Mouse (Mus musculus): ENCODE data around the gene Mag. TPM values are rescaled to one million over a fixed set of nuclear protein-coding genes. Genes with fewer than 3 reads are reported as not detected.
A peak's percentile ranks its signal among the peaks of the same experiment; 100 is the strongest.
"Not testable (repeated sequence)": the region's sequence is repeated elsewhere in the genome, so short reads cannot be mapped to it uniquely, and the experiment has no call there.

Gene Mag
- polyA plus RNA-seq, 1 experiment from 2014 or later: 0.14 TPM

GRCm38 (mm10) chr7:30935422-30936099 lies 20.9 kb upstream of the Mag start:
- H3K27ac ChIP-seq; H3K9me3 ChIP-seq (replicated peaks); H3K27me3 ChIP-seq; H3K4me1 ChIP-seq (replicated peaks); ATAC-seq (replicated peaks; ENCODE audit: insufficient number of reproducible peaks, insufficient read depth, low FRiP score, low read depth); H3K4me2 ChIP-seq; H3K9ac ChIP-seq; H3K4me3 ChIP-seq; H3K36me3 ChIP-seq: not testable (repeated sequence)
- 67% methylated on average over 6 of the region's 6 CpGs for WGBS

- not testable (repeated sequence) for ATAC-seq (replicated peaks; ENCODE audit: insufficient number of reproducible peaks, insufficient read depth, low FRiP score, low read depth); H3K27ac ChIP-seq
- 72% methylated on average over 2 of the region's 2 CpGs for WGBS
These were observed 9.9 kb upstream of the Mag start, which contains the start of gene Hamp2 for GRCm38 (mm10) chr7:30924581-30924980. Gene Hamp2, minus strand, starts transcription at chr7:30924681.

GRCm38 (mm10) chr7:30924071-30924470 lies 9.4 kb upstream of the Mag start:
- ATAC-seq (replicated peaks; ENCODE audit: insufficient number of reproducible peaks, insufficient read depth, low FRiP score, low read depth): no peak

More at GRCm38 (mm10) chr7:30924581-30924980, 9.9 kb upstream of the Mag start, which contains the start of gene Hamp2:
- H3K36me3 ChIP-seq; H3K9me3 ChIP-seq (replicated peaks); H3K4me3 ChIP-seq; H3K4me1 ChIP-seq (replicated peaks); H3K9ac ChIP-seq; H3K27me3 ChIP-seq; H3K4me2 ChIP-seq: not testable (repeated sequence)

GRCm38 (mm10) chr7:30922490-30922889 lies 7.8 kb upstream of the Mag start:
- 31% methylated on average over 3 of the region's 3 CpGs for WGBS

More at GRCm38 (mm10) chr7:30924071-30924470, 9.4 kb upstream of the Mag start:
- H3K9ac ChIP-seq: no peak overlapping the region
- no peaks in the 10 kb centered on the region for H3K36me3 ChIP-seq
- H3K4me1 ChIP-seq (replicated peaks): no peaks in the 10 kb centered on the region
- H3K4me2 ChIP-seq: no peak overlapping the region
- H3K9me3 ChIP-seq (replicated peaks): no peaks in the 10 kb centered on the region
- no peak overlapping the region for H3K27ac ChIP-seq
- H3K4me3 ChIP-seq: no peak overlapping the region
- 39% methylated on average over 3 of the region's 3 CpGs for WGBS
- no peaks in the 10 kb centered on the region for H3K27me3 ChIP-seq

GRCm38 (mm10) chr7:30920217-30920616 lies 5.5 kb upstream of the Mag start:
- no peaks in the 10 kb centered on the region for H3K9me3 ChIP-seq (replicated peaks)
- no peak overlapping the region for H3K9ac ChIP-seq
- H3K4me1 ChIP-seq (replicated peaks): no peaks in the 10 kb centered on the region
- ATAC-seq (replicated peaks; ENCODE audit: insufficient number of reproducible peaks, insufficient read depth, low FRiP score, low read depth): no peak
- H3K4me3 ChIP-seq: no peak overlapping the region
- no peak overlapping the region for H3K27ac ChIP-seq
- H3K36me3 ChIP-seq: no peaks in the 10 kb centered on the region
- H3K27me3 ChIP-seq: peaks cover 7% of the 10 kb centered on the region; the same call in 1 of the 2 replicates
- H3K4me2 ChIP-seq: no peak overlapping the region
- 49% methylated on average over 3 of the region's 3 CpGs for WGBS

More at GRCm38 (mm10) chr7:30922490-30922889, 7.8 kb upstream of the Mag start:
- not testable (repeated sequence) for H3K27me3 ChIP-seq; H3K4me2 ChIP-seq; H3K36me3 ChIP-seq; H3K9me3 ChIP-seq (replicated peaks); ATAC-seq (replicated peaks; ENCODE audit: insufficient number of reproducible peaks, insufficient read depth, low FRiP score, low read depth); H3K9ac ChIP-seq; H3K4me3 ChIP-seq; H3K27ac ChIP-seq; H3K4me1 ChIP-seq (replicated peaks)

GRCm38 (mm10) chr7:30917219-30917618 lies 2.5 kb upstream of the Mag start:
- Histone ChIP-seq H3K27me3 (peaks cover 10% of the 10 kb centered on the region; the same call in 1 of the 2 replicates), H3K4me2 (no peak overlapping the region), H3K9me3 (replicated peaks) (no peaks in the 10 kb centered on the region), H3K4me3 (no peak overlapping the region), H3K27ac (no peak overlapping the region), H3K36me3 (no peaks in the 10 kb centered on the region), H3K4me1 (replicated peaks) (0 out of 2 replicates have a peak, but pooled peaks cover 8% of the 10 kb centered on the region), H3K9ac (no peak overlapping the region)
- 44% methylated on average over 4 of the region's 4 CpGs for WGBS
- no peak for ATAC-seq (replicated peaks; ENCODE audit: insufficient number of reproducible peaks, insufficient read depth, low FRiP score, low read depth)

GRCm38 (mm10) chr7:30916713-30917112 lies 2.0 kb upstream of the Mag start:
- Histone ChIP-seq H3K9me3 (replicated peaks) (no peaks in the 10 kb centered on the region), H3K9ac (no peak overlapping the region), H3K36me3 (no peaks in the 10 kb centered on the region), H3K27ac (no peak overlapping the region), H3K4me2 (no peak overlapping the region), H3K4me3 (no peak overlapping the region), H3K27me3 (peaks cover 10% of the 10 kb centered on the region; the same call in 1 of the 2 replicates), H3K4me1 (replicated peaks) (0 out of 2 replicates have a peak, but pooled peaks cover 8% of the 10 kb centered on the region)
- no peak for ATAC-seq (replicated peaks; ENCODE audit: insufficient number of reproducible peaks, insufficient read depth, low FRiP score, low read depth)
- 34% methylated on average over 6 of the region's 6 CpGs for WGBS

- no peaks in the 10 kb centered on the region for H3K36me3 ChIP-seq
- H3K4me1 ChIP-seq (replicated peaks): peaks cover 16% of the 10 kb centered on the region
- H3K9me3 ChIP-seq (replicated peaks): no peaks in the 10 kb centered on the region
- peaks cover 31% of the 10 kb centered on the region for H3K27me3 ChIP-seq
- H3K4me2 ChIP-seq: no peak overlapping the region
- H3K27ac ChIP-seq: no peak overlapping the region
- no peak for ATAC-seq (replicated peaks; ENCODE audit: insufficient number of reproducible peaks, insufficient read depth, low FRiP score, low read depth)
- H3K4me3 ChIP-seq: no peak overlapping the region
- H3K9ac ChIP-seq: no peak overlapping the region
- 72% methylated on average over 6 of the region's 6 CpGs for WGBS
These were observed 4.9 kb downstream of the Mag start for GRCm38 (mm10) chr7:30909773-30910172.

GRCm38 (mm10) chr7:30908992-30909431 lies 5.7 kb downstream of the Mag start:
- Histone ChIP-seq H3K27me3 (peaks cover 30% of the 10 kb centered on the region), H3K27ac (no peak overlapping the region), H3K4me3 (peak overlapping the region; percentile 20), H3K36me3 (no peaks in the 10 kb centered on the region), H3K4me1 (replicated peaks) (peaks cover 16% of the 10 kb centered on the region), H3K4me2 (peak overlapping the region; percentile 51), H3K9ac (no peak overlapping the region), H3K9me3 (replicated peaks) (no peaks in the 10 kb centered on the region)
- WGBS: 22% methylated on average over 17 of the region's 17 CpGs
- ATAC-seq (replicated peaks; ENCODE audit: insufficient number of reproducible peaks, insufficient read depth, low FRiP score, low read depth): no peak

GRCm38 (mm10) chr7:30908277-30908991 lies 6.2 kb downstream of the Mag start:
- peak overlapping the region; percentile 51 for H3K4me2 ChIP-seq
- peaks cover 14% of the 10 kb centered on the region for H3K4me1 ChIP-seq (replicated peaks)
- H3K36me3 ChIP-seq: no peaks in the 10 kb centered on the region
- 2% methylated on average over 25 of the region's 26 CpGs for WGBS
- ATAC-seq (replicated peaks; ENCODE audit: insufficient number of reproducible peaks, insufficient read depth, low FRiP score, low read depth): 0 out of 2 replicates have a peak, but pooled peaks have one; percentile 15
- H3K4me3 ChIP-seq: peak overlapping the region; percentile 20
- H3K9ac ChIP-seq: no peak overlapping the region
- no peak overlapping the region for H3K27ac ChIP-seq
- peaks cover 30% of the 10 kb centered on the region for H3K27me3 ChIP-seq
- H3K9me3 ChIP-seq (replicated peaks): no peaks in the 10 kb centered on the region

- peaks cover 30% of the 10 kb centered on the region for H3K27me3 ChIP-seq
- ATAC-seq (replicated peaks; ENCODE audit: insufficient number of reproducible peaks, insufficient read depth, low FRiP score, low read depth): no peak
- H3K9me3 ChIP-seq (replicated peaks): no peaks in the 10 kb centered on the region
- WGBS: 47% methylated on average over 4 of the region's 4 CpGs
- no peak overlapping the region for H3K27ac ChIP-seq
- no peak overlapping the region for H3K9ac ChIP-seq
- H3K4me3 ChIP-seq: no peak overlapping the region
- no peaks in the 10 kb centered on the region for H3K36me3 ChIP-seq
- peaks cover 8% of the 10 kb centered on the region for H3K4me1 ChIP-seq (replicated peaks)
- no peak overlapping the region for H3K4me2 ChIP-seq
These were observed 10.6 kb downstream of the Mag start for GRCm38 (mm10) chr7:30904042-30904441.
